Mouse (Mus musculus): Measurements from ENCODE around the gene Gm20388.

GRCm38 (mm10) chr8:120256958-120257357 is 346.3 kb downstream of the Gm20388 start:
- TF ChIP-seq CTCF (IDR thresholded peaks at IDR 0.05; ENCODE audit: low read depth, low read length) (no peak), TAL1 (conservative IDR thresholded peaks at IDR 0.05; ENCODE audit: low read depth, low read length) (no peak), GATA1 (IDR thresholded peaks at IDR 0.05; ENCODE audit: borderline replicate concordance, low read length) (no peak)

Data from G1E (cell line).